Mouse (Mus musculus) stomach, postnatal 0 days (tissue): ENCODE measurements at regions not wholly inside any gene's neighbourhood (a gene's known extent, or its start where the extent isn't known, plus 50 kb on each side); places are given as distances from the start of the nearest gene placed in this dataset.

Experiments used
- CTCF ChIP-seq: IDR thresholded peaks from 2 replicates; pipeline ENCODE4 v1.5.1; 2016; ENCODE audit warnings: antibody characterized with exemption, low read depth, mild to moderate bottlenecking, moderate library complexity
- EP300 ChIP-seq: optimal IDR thresholded peaks from 2 replicates; pipeline ENCODE3; 2016; ENCODE audit warnings: antibody characterized with exemption

- TF ChIP-seq CTCF (no peak), EP300 (no peak)
Observed at GRCm38 (mm10) chr1:64209131-64209530, 87.0 kb upstream of the Klf7 start.
